Mouse (Mus musculus) kidney, postnatal 0 days (tissue): ENCODE measurements around the gene Yif1b. TPM values are rescaled to one million over a fixed set of nuclear protein-coding genes. Genes with fewer than 3 reads are reported as not detected.

ENCODE experiments used
- ATAC-seq: fragments of 200-750 bp; cut with Nextera tagmentation; replicated peaks from 2 replicates; pipeline ENCODE4 v1.8.0; 2017; ENCODE audit warnings: low read depth, moderate number of reproducible peaks, moderate TSS enrichment, moderate library complexity; ENCODE audit not compliant: low FRiP score
- DNase-seq: peaks from one replicate; pipeline ENCODE4 v3.0.0-alpha.2; 2016; ENCODE audit warnings: low spot score
- H3K27ac ChIP-seq: fragments of 300-500 bp; sonication (generic); 2 replicates; pipeline ENCODE4 v1.5.1; 2014; ENCODE audit warnings: mild to moderate bottlenecking
- H3K27me3 ChIP-seq: fragments of 300-500 bp; sonication (generic); 2 replicates; pipeline ENCODE4 v1.6.1; 2014; ENCODE audit warnings: low read length, mixed read lengths; ENCODE audit not compliant: insufficient read depth
- H3K36me3 ChIP-seq: fragments of 300-500 bp; sonication (generic); 2 replicates; pipeline ENCODE4 v1.6.1; 2014; ENCODE audit warnings: low read length, mixed read lengths; ENCODE audit not compliant: insufficient read depth
- H3K4me1 ChIP-seq: fragments of 300-500 bp; sonication (generic); replicated peaks from 2 replicates; pipeline ENCODE4 v1.6.1; 2014; ENCODE audit warnings: antibody characterized with exemption, low read length, mixed read lengths; ENCODE audit not compliant: insufficient read depth
- H3K4me2 ChIP-seq: fragments of 300-500 bp; sonication (generic); 2 replicates; pipeline ENCODE4 v1.6.1; 2014; ENCODE audit warnings: mild to moderate bottlenecking, low read length, moderate library complexity, mixed read lengths
- H3K4me3 ChIP-seq: fragments of 300-500 bp; sonication (generic); replicated peaks from 2 replicates; pipeline ENCODE4 v1.5.1; 2014; ENCODE audit warnings: low read depth, low read length
- H3K9ac ChIP-seq: fragments of 300-500 bp; sonication (generic); 2 replicates; pipeline ENCODE4 v1.6.1; 2014; ENCODE audit warnings: low read depth, low read length
- H3K9me3 ChIP-seq: fragments of 300-500 bp; sonication (generic); replicated peaks from 2 replicates; pipeline ENCODE4 v1.6.1; 2016; ENCODE audit warnings: low read length, inconsistent platforms, mixed read lengths
- CTCF ChIP-seq: IDR thresholded peaks from 2 replicates; pipeline ENCODE4 v1.5.1; 2016; ENCODE audit warnings: antibody characterized with exemption, low read depth, mild to moderate bottlenecking, moderate library complexity
- WGBS: fragments of 180-500 bp; shearing (Covaris S2); extraction: QIAGEN DNeasy Blood & Tissue Kit; methylation state at CpG from one replicate; pipeline ENCODE4 v1.1.7; 2014; 5-methylcytosine and 5-hydroxymethylcytosine counted together
- polyA plus RNA-seq: library from polyadenylated mRNA; unstranded; fragments of >200 nt; fragmentation: Nextera tagmentation; extraction: Ambion mirVana; gene quantifications from 2 replicates; pipeline ENCODE4 v1.2.1, GENCODE M21; 2015

Yif1b gene
- polyA plus RNA-seq, 1 experiment from 2014 or later: 121 TPM

DNA sequence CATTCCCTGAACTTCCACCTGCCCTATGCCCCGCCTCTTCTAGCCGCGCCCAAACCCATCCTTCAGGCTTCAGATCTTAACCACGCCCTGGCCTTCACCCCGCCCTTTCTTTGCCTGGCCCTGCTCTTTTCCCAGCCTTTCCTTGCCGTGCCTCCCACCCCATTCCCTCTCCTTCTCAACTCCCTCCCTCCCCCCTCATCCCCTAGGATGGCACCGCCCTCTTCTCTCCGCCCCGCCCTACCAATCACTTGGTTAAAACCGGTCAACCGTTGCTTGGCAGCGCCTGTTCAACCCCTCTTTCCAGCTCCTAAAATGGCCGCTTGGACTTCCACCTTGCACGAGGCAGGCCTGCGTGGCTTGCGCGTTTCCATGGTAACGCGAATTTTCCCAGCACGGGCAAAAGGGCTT lies 24.4 kb upstream of the Yif1b start, which contains the start of gene Catsperg1:
TSS of gene Catsperg1 (minus strand) at position 361 of the 408 bp plus-strand sequence.
- H3K9me3 ChIP-seq: no peaks in the 10 kb centered on the region
- no peaks in the 10 kb centered on the region for H3K27me3 ChIP-seq
- peak; percentile 59 for ATAC-seq
- H3K4me2 ChIP-seq: no peak within 1 kb of the TSS
- H3K4me3 ChIP-seq: no peak within 1 kb of the TSS
- TF ChIP-seq CTCF: no peak
- H3K27ac ChIP-seq: no peak within 1 kb of the TSS
- peak; percentile 73 for DNase-seq
- H3K9ac ChIP-seq: no peak within 1 kb of the TSS
- WGBS: 6% methylated on average over 20 of the region's 20 CpGs
- H3K36me3 ChIP-seq: no peaks in the 10 kb centered on the region
- H3K4me1 ChIP-seq: no peaks in the 10 kb centered on the region

DNA sequence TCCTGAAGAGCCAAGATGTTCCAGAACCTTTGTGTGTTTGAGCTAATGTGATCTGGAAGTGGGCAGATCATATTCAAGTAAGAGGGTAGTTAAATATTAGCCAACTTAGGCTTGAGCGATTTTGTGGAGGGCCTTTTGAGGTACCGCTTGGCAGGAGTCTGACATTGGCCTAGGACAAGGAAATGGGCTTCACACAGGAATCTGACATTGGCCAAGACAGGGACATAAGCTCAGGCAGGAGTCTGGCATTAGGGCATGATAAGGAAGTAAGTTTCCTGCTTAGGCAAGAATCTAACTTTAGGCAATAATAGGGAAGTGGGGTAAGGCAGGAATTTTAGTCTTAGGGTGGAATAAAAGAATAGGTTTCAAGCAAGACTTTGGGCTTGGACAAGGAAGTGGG lies 23.9 kb upstream of the Yif1b start:
- Histone ChIP-seq H3K4me1 (no peaks in the 10 kb centered on the region), H3K36me3 (no peaks in the 10 kb centered on the region), H3K9ac (no peak overlapping the region), H3K9me3 (no peaks in the 10 kb centered on the region), H3K27me3 (no peaks in the 10 kb centered on the region), H3K27ac (no peak overlapping the region), H3K4me2 (no peak overlapping the region), H3K4me3 (no peak overlapping the region)
- ATAC-seq: no peak
- WGBS: 53% methylated on average over 2 of the region's 2 CpGs
- no peak for TF ChIP-seq CTCF
- DNase-seq: no peak

DNA sequence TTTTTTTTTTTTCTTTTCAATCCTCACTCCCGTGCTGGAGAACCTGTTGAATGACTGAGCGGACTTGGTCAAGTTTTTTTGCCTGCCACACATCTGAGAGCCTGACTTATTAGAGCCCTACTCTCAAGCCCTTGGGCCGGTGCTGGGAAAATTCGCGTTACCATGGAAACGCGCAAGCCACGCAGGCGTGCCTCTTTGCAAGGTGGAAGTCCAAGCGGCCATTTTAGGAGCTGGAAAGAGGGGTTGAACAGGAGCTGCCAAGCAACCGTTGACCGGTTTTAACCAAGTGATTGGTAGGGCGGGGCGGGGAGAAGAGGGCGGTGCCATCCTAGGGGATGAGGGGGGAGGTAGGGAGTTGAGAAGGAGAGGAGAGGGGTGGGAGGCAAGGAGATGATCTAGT lies 23.3 kb upstream of the Yif1b start:
- no peak for ATAC-seq
- Histone ChIP-seq H3K36me3 (no peaks in the 10 kb centered on the region), H3K9ac (no peak overlapping the region), H3K4me3 (no peak overlapping the region), H3K27ac (no peak overlapping the region), H3K4me2 (no peak overlapping the region), H3K27me3 (no peaks in the 10 kb centered on the region), H3K9me3 (no peaks in the 10 kb centered on the region), H3K4me1 (no peaks in the 10 kb centered on the region)
- WGBS: 53% methylated on average over 15 of the region's 15 CpGs
- no peak for DNase-seq
- TF ChIP-seq CTCF: no peak

DNA sequence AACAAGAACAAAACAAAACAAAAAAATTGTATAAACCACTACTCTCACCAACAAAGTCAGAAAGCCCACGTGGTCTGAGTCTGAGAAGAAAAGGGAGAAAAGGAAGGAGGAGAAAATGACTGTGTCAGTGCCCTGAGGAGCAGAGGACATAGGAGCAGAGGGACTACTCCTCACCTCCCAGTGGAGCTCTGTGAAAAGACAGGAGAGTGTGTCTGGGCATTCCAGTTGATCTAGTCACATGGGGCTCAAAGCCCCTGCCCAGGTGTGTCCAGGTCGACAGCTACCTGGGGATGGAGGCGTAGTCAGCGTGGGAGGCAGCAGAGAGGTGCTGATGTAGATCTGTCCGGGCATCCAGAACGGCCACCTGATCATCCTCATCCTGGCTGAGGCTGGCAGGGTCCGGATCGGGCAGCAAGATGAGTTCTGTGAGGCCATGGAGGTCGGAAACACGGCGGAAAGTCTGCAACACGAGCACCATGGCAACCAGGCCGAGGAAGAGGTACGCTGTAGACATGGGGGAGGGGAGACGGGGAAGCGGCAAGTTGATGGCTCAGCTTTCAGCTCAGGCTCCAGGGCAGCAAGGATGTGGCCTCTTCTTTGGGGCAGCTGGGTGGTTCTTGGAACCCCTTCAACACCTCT lies 13.3 kb upstream of the Yif1b start:
- H3K36me3 ChIP-seq: no peaks in the 10 kb centered on the region
- H3K4me1 ChIP-seq: no peaks in the 10 kb centered on the region
- H3K4me2 ChIP-seq: peak overlapping the region; percentile 10; the same call in 1 of the 2 replicates
- no peak for TF ChIP-seq CTCF
- 0 out of 2 replicates have a peak overlapping the region, but pooled peaks have one; percentile 13 for H3K9ac ChIP-seq
- DNase-seq (no peak), ATAC-seq (0 out of 2 replicates have a peak, but pooled peaks have one; percentile 49)
- WGBS: 14% methylated on average over 16 of the region's 16 CpGs
- no peak overlapping the region for H3K27ac ChIP-seq
- H3K9me3 ChIP-seq: peaks cover 7% of the 10 kb centered on the region; the same call in 1 of the 2 replicates
- H3K4me3 ChIP-seq: no peak overlapping the region
- no peaks in the 10 kb centered on the region for H3K27me3 ChIP-seq

DNA sequence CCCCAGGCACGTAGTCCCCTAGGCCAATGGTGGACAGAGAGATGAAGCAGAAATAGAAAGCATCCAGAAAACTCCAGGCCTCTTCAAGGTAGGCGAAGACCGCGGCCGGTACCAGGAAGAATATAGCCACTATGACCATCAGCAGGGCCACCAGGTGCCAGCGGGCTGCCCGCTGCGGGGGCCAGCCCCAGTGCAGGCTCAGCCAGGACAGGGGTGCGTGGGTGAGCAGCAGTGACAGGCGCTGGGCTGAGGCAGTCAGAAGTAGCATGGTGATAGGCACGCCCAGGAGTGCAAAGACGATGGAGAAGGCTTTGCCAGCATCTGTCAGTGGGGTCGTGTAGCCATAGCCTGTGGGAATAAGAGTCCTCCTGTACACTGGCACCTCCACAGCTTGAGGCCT lies 12.6 kb upstream of the Yif1b start:
- no peak for TF ChIP-seq CTCF
- ATAC-seq: no peak
- Histone ChIP-seq H3K27me3 (no peaks in the 10 kb centered on the region), H3K4me3 (no peak overlapping the region), H3K9ac (no peak overlapping the region), H3K36me3 (no peaks in the 10 kb centered on the region), H3K27ac (no peak overlapping the region), H3K4me1 (no peaks in the 10 kb centered on the region), H3K4me2 (no peak overlapping the region), H3K9me3 (0 out of 2 replicates have a peak, but pooled peaks cover under 1% of the 10 kb centered on the region)
- 73% methylated on average over 13 of the region's 13 CpGs for WGBS
- DNase-seq: no peak

DNA sequence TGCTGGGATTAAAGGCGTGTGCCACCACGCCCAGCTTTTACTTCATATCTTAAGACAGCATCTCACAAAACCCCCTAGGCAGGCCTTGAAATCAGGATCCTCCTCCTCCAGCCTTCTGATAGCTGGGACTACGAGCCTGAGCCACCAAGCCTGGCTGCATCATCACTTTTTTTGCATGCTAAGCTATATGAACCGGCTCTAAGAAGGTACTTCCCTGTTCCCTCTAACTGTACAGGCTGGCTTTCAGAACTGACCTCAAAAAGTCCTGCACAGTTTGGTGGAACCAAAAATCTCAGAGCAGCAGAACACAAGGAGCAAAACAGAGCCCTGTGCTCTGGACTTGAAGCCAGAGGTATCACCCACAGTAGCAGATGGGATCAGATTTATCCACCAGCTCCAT lies 9.9 kb upstream of the Yif1b start:
- ATAC-seq (no peak), DNase-seq (no peak)
- Histone ChIP-seq H3K4me3 (no peak overlapping the region), H3K27ac (no peak overlapping the region), H3K27me3 (0 out of 2 replicates have a peak, but pooled peaks cover 3% of the 10 kb centered on the region), H3K4me2 (no peak overlapping the region), H3K9me3 (no peaks in the 10 kb centered on the region), H3K36me3 (no peaks in the 10 kb centered on the region), H3K9ac (no peak overlapping the region), H3K4me1 (peaks cover 4% of the 10 kb centered on the region; the same call in 1 of the 2 replicates)
- no peak for TF ChIP-seq CTCF
- WGBS: 85% methylated on average over 4 of the region's 4 CpGs
